Mouse (Mus musculus): Measurements from ENCODE around the gene A730049H05Rik. TPM values are rescaled to one million over a fixed set of nuclear protein-coding genes. Genes with fewer than 3 reads are reported as not detected.

The A730049H05Rik gene
- polyA plus RNA-seq, 1 experiment from 2014 or later, result 0.97 TPM

GRCm38 (mm10) chr6:92804254-92804971 lies 11.9 kb upstream of the A730049H05Rik start:
- peaks cover 11% of the 10 kb centered on the region for H3K4me1 ChIP-seq (replicated peaks)
- no peaks in the 10 kb centered on the region for H3K9me3 ChIP-seq
- 0 out of 2 replicates have a peak, but pooled peaks cover 9% of the 10 kb centered on the region for H3K27me3 ChIP-seq
- no peaks in the 10 kb centered on the region for H3K36me3 ChIP-seq
- no peak overlapping the region for H3K4me2 ChIP-seq
- 84% methylated on average over 3 of the region's 3 CpGs for WGBS
- H3K9ac ChIP-seq, result no peak overlapping the region
- no peak overlapping the region for H3K27ac ChIP-seq
- ATAC-seq (ENCODE audit: low FRiP score), result no peak
- no peak overlapping the region for H3K4me3 ChIP-seq

GRCm38 (mm10) chr6:92809818-92810217 lies 6.5 kb upstream of the A730049H05Rik start:
- Histone ChIP-seq H3K4me1 (replicated peaks) (no peaks in the 10 kb centered on the region), H3K27ac (no peak overlapping the region), H3K4me3 (no peak overlapping the region), H3K9me3 (no peaks in the 10 kb centered on the region), H3K9ac (no peak overlapping the region), H3K36me3 (no peaks in the 10 kb centered on the region), H3K4me2 (no peak overlapping the region), H3K27me3 (peaks cover 16% of the 10 kb centered on the region)
- no peak for ATAC-seq (ENCODE audit: low FRiP score)
- 90% methylated on average over 3 of the region's 3 CpGs for WGBS

GRCm38 (mm10) chr6:92810628-92811027 lies 5.7 kb upstream of the A730049H05Rik start:
- no peaks in the 10 kb centered on the region for H3K36me3 ChIP-seq
- H3K27me3 ChIP-seq, result peaks cover 23% of the 10 kb centered on the region
- H3K9me3 ChIP-seq, result no peaks in the 10 kb centered on the region
- no peak overlapping the region for H3K4me3 ChIP-seq
- H3K4me2 ChIP-seq, result no peak overlapping the region
- no peak overlapping the region for H3K9ac ChIP-seq
- ATAC-seq (ENCODE audit: low FRiP score), result no peak
- no peaks in the 10 kb centered on the region for H3K4me1 ChIP-seq (replicated peaks)
- WGBS, result 93% methylated on average over 2 of the region's 2 CpGs
- H3K27ac ChIP-seq, result no peak overlapping the region

- H3K9ac ChIP-seq, result no peak overlapping the region
- no peak overlapping the region for H3K27ac ChIP-seq
- ATAC-seq (ENCODE audit: low FRiP score), result no peak
- no peaks in the 10 kb centered on the region for H3K9me3 ChIP-seq
- H3K36me3 ChIP-seq, result no peaks in the 10 kb centered on the region
- no peak overlapping the region for H3K4me3 ChIP-seq
- peaks cover 7% of the 10 kb centered on the region for H3K4me1 ChIP-seq (replicated peaks)
- H3K4me2 ChIP-seq, result no peak overlapping the region
- peaks cover 28% of the 10 kb centered on the region for H3K27me3 ChIP-seq
These were observed 4.7 kb upstream of the A730049H05Rik start for GRCm38 (mm10) chr6:92811566-92811965.

GRCm38 (mm10) chr6:92812702-92813370 lies 3.4 kb upstream of the A730049H05Rik start:
- no peak for ATAC-seq (ENCODE audit: low FRiP score)
- no peak overlapping the region for H3K4me3 ChIP-seq
- 59% methylated on average over 2 of the region's 2 CpGs for WGBS

GRCm38 (mm10) chr6:92817661-92818060 lies 1.4 kb downstream of the A730049H05Rik start:
- Histone ChIP-seq H3K9me3 (no peaks in the 10 kb centered on the region), H3K9ac (no peak overlapping the region), H3K4me1 (replicated peaks) (peaks cover 28% of the 10 kb centered on the region), H3K27me3 (peaks cover 49% of the 10 kb centered on the region), H3K4me2 (no peak overlapping the region), H3K27ac (no peak overlapping the region), H3K4me3 (no peak overlapping the region), H3K36me3 (no peaks in the 10 kb centered on the region)
- 24% methylated on average over 8 of the region's 8 CpGs for WGBS
- no peak for ATAC-seq (ENCODE audit: low FRiP score)

More at GRCm38 (mm10) chr6:92812702-92813370, 3.4 kb upstream of the A730049H05Rik start:
- no peaks in the 10 kb centered on the region for H3K9me3 ChIP-seq
- H3K9ac ChIP-seq, result no peak overlapping the region
- H3K4me1 ChIP-seq (replicated peaks), result peaks cover 16% of the 10 kb centered on the region
- H3K27ac ChIP-seq, result no peak overlapping the region
- H3K27me3 ChIP-seq, result peaks cover 37% of the 10 kb centered on the region
- no peak overlapping the region for H3K4me2 ChIP-seq
- H3K36me3 ChIP-seq, result no peaks in the 10 kb centered on the region

GRCm38 (mm10) chr6:92821606-92822005 lies 5.3 kb downstream of the A730049H05Rik start:
- H3K36me3 ChIP-seq, result no peaks in the 10 kb centered on the region
- no peak overlapping the region for H3K4me3 ChIP-seq
- 14% methylated on average over 5 of the region's 5 CpGs for WGBS
- no peak for ATAC-seq (ENCODE audit: low FRiP score)
- H3K4me2 ChIP-seq, result no peak overlapping the region
- peaks cover 35% of the 10 kb centered on the region; the same call in 1 of the 2 replicates for H3K27me3 ChIP-seq
- no peaks in the 10 kb centered on the region for H3K9me3 ChIP-seq
- H3K9ac ChIP-seq, result no peak overlapping the region
- no peak overlapping the region for H3K27ac ChIP-seq
- peaks cover 20% of the 10 kb centered on the region for H3K4me1 ChIP-seq (replicated peaks)

- H3K4me3 ChIP-seq, result no peak overlapping the region
- no peak for ATAC-seq (ENCODE audit: low FRiP score)
- H3K4me1 ChIP-seq (replicated peaks), result peaks cover 17% of the 10 kb centered on the region
- 27% methylated on average over 6 of the region's 6 CpGs for WGBS
- no peak overlapping the region for H3K4me2 ChIP-seq
- H3K27ac ChIP-seq, result no peak overlapping the region
- H3K27me3 ChIP-seq, result peaks cover 32% of the 10 kb centered on the region; the same call in 1 of the 2 replicates
- H3K9ac ChIP-seq, result no peak overlapping the region
- H3K36me3 ChIP-seq, result no peaks in the 10 kb centered on the region
- no peaks in the 10 kb centered on the region for H3K9me3 ChIP-seq
These were observed 5.7 kb downstream of the A730049H05Rik start for GRCm38 (mm10) chr6:92822006-92822405.

- no peak for ATAC-seq (ENCODE audit: low FRiP score)
- 78% methylated on average over 7 of the region's 7 CpGs for WGBS
- Histone ChIP-seq H3K4me1 (replicated peaks) (peaks cover 11% of the 10 kb centered on the region), H3K9me3 (no peaks in the 10 kb centered on the region), H3K4me3 (no peak overlapping the region), H3K27ac (no peak overlapping the region), H3K27me3 (peaks cover 15% of the 10 kb centered on the region; the same call in 1 of the 2 replicates), H3K36me3 (no peaks in the 10 kb centered on the region), H3K9ac (no peak overlapping the region), H3K4me2 (no peak overlapping the region)
These were observed 7.7 kb downstream of the A730049H05Rik start for GRCm38 (mm10) chr6:92823991-92824390.

- H3K9ac ChIP-seq, result no peak overlapping the region
- H3K4me1 ChIP-seq (replicated peaks), result peaks cover 9% of the 10 kb centered on the region
- 92% methylated on average over 5 of the region's 5 CpGs for WGBS
- H3K36me3 ChIP-seq, result no peaks in the 10 kb centered on the region
- H3K4me2 ChIP-seq, result no peak overlapping the region
- no peak for ATAC-seq (ENCODE audit: low FRiP score)
- no peak overlapping the region for H3K4me3 ChIP-seq
- no peaks in the 10 kb centered on the region for H3K9me3 ChIP-seq
- H3K27ac ChIP-seq, result no peak overlapping the region
- H3K27me3 ChIP-seq, result peaks cover 8% of the 10 kb centered on the region; the same call in 1 of the 2 replicates
These were observed 10.3 kb downstream of the A730049H05Rik start for GRCm38 (mm10) chr6:92826561-92826960.

- H3K4me3 ChIP-seq, result no peak overlapping the region
- H3K9me3 ChIP-seq, result no peaks in the 10 kb centered on the region
- H3K4me2 ChIP-seq, result no peak overlapping the region
- no peak overlapping the region for H3K27ac ChIP-seq
- WGBS, result 41% methylated on average over 5 of the region's 5 CpGs
- no peaks in the 10 kb centered on the region for H3K36me3 ChIP-seq
- H3K9ac ChIP-seq, result no peak overlapping the region
- ATAC-seq (ENCODE audit: low FRiP score), result no peak
- H3K27me3 ChIP-seq, result peaks cover 8% of the 10 kb centered on the region; the same call in 1 of the 2 replicates
- 0 out of 2 replicates have a peak, but pooled peaks cover 1% of the 10 kb centered on the region for H3K4me1 ChIP-seq (replicated peaks)
These were observed 11.1 kb downstream of the A730049H05Rik start for GRCm38 (mm10) chr6:92827360-92827759.

GRCm38 (mm10) chr6:92829148-92829547 lies 12.9 kb downstream of the A730049H05Rik start:
- no peaks in the 10 kb centered on the region for H3K36me3 ChIP-seq
- WGBS, result 96% methylated on average over 2 of the region's 2 CpGs
- no peak overlapping the region for H3K4me3 ChIP-seq
- no peaks in the 10 kb centered on the region for H3K4me1 ChIP-seq (replicated peaks)
- no peak overlapping the region for H3K27ac ChIP-seq
- no peak overlapping the region for H3K4me2 ChIP-seq
- no peak overlapping the region for H3K9ac ChIP-seq
- no peaks in the 10 kb centered on the region for H3K9me3 ChIP-seq
- no peak for ATAC-seq (ENCODE audit: low FRiP score)
- no peaks in the 10 kb centered on the region for H3K27me3 ChIP-seq
